In genomic region chr12:40477621-40478452, GRCm38 (mm10) we compare ENCODE assay signal across 8 mouse cellular contexts. TPM values are rescaled to one million over a fixed set of nuclear protein-coding genes. Genes with fewer than 3 reads are reported as not detected.
DNase-seq lines count a peak whose midpoint lies in the region; ATAC-seq lines count a peak whose summit lies in the region.
"Had no signal": no experiment of that assay in that cellular context is flagged by ENCODE, and none has a peak within 500 bp of the region (broad histone marks: within the 10 kb centered on the region; RNA-seq: fewer than 3 reads in every experiment).

No protein-coding gene starts in this region.

- H3K9ac ChIP-seq in hindbrain, embryonic 16.5 days (ENCODE audit: low read depth, low read length) = no peak overlapping the region
- H3K9ac ChIP-seq in midbrain, embryonic 15.5 days = no peak overlapping the region
- H3K9ac ChIP-seq: liver, embryonic 14.5 days had no signal

- H3K4me3 ChIP-seq in hindbrain, embryonic 16.5 days (ENCODE audit: low read length) = no peak overlapping the region
- H3K4me3 ChIP-seq in midbrain, embryonic 15.5 days = no peak overlapping the region

- no peak overlapping the region for H3K4me2 ChIP-seq in hindbrain, embryonic 16.5 days (ENCODE audit: low read length)
- no peak overlapping the region for H3K4me2 ChIP-seq in midbrain, embryonic 15.5 days

- peak overlapping the region; percentile 8 for H3K27ac ChIP-seq in hindbrain, embryonic 16.5 days (ENCODE audit: low read depth, low read length)
- H3K27ac ChIP-seq in midbrain, embryonic 15.5 days = peak overlapping the region; percentile 5; the same call in 1 of the 2 replicates
- H3K27ac ChIP-seq: liver, embryonic 14.5 days had no signal

- H3K9me3 ChIP-seq in hindbrain, embryonic 16.5 days (ENCODE audit: control insufficient read depth, low read length) = no peaks in the 10 kb centered on the region
- no peaks in the 10 kb centered on the region for H3K9me3 ChIP-seq in midbrain, embryonic 15.5 days

- DNase-seq in layer of hippocampus, postnatal 10 days (ENCODE audit: low spot score in 2 of 2) = peak; percentile 37 to 55
- no peak for DNase-seq in layer of hippocampus, adult 18-20 months (ENCODE audit: low spot score in 2 of 2)
- DNase-seq in embryo, embryonic 11.5 days (ENCODE audit: low read depth, low spot score) = peak; percentile 35
- DNase-seq in layer of hippocampus, adult 9-11 months = no peak
- no peak for DNase-seq in urinary bladder, postnatal 36 days (ENCODE audit: low spot score in 2 of 2)

- WGBS in hindbrain, embryonic 16.5 days = 15% methylated on average over 8 of the region's 8 CpGs
- WGBS in midbrain, embryonic 15.5 days = 14% methylated on average over 8 of the region's 8 CpGs

- peak; percentile 80 for ATAC-seq in hindbrain, embryonic 16.5 days
- peak; percentile 53; the same call in 1 of the 2 replicates for ATAC-seq in midbrain, embryonic 15.5 days (replicated peaks)

- no peaks in the 10 kb centered on the region for H3K36me3 ChIP-seq in hindbrain, embryonic 16.5 days (ENCODE audit: control insufficient read depth, insufficient read depth, low read length)
- H3K36me3 ChIP-seq in midbrain, embryonic 15.5 days (replicated peaks) = no peaks in the 10 kb centered on the region

- H3K27me3 ChIP-seq in hindbrain, embryonic 16.5 days (replicated peaks; ENCODE audit: control insufficient read depth, insufficient read depth, low read length) = no peaks in the 10 kb centered on the region
- H3K27me3 ChIP-seq in midbrain, embryonic 15.5 days (replicated peaks) = no peaks in the 10 kb centered on the region

- H3K4me1 ChIP-seq in hindbrain, embryonic 16.5 days (ENCODE audit: control insufficient read depth, insufficient read depth, low read depth, low read length) = peaks cover 17% of the 10 kb centered on the region
- peaks cover 22% of the 10 kb centered on the region for H3K4me1 ChIP-seq in midbrain, embryonic 15.5 days

RNA-seq across cellular contexts. Expression of gene Dock4, which starts 32.1 kb away (rescaled TPM):
- 100 to 1,000 TPM; 142 to 146 TPM for total RNA-seq in layer of hippocampus, postnatal 10 days (2021)
- total RNA-seq in layer of hippocampus, adult 18-20 months (2021) = 100 to 1,000 TPM; 202 to 219 TPM
- 27.9 and 28.9 TPM in 2 replicates for polyA plus RNA-seq in hindbrain, embryonic 16.5 days (2015; fragmentation: Nextera tagmentation; extraction: Ambion mirVana)
- 37.7 and 42.0 TPM in 2 replicates for polyA plus RNA-seq in midbrain, embryonic 15.5 days (2015; fragmentation: Nextera tagmentation; extraction: Ambion mirVana)

RNA-seq across cellular contexts. Expression of gene Zfp277, which starts 32.1 kb away (rescaled TPM):
- total RNA-seq in layer of hippocampus, postnatal 10 days (2021) = 10 to 100 TPM; 28.1 to 29.0 TPM
- total RNA-seq in layer of hippocampus, adult 18-20 months (2021) = 10 to 100 TPM; 24.0 to 26.2 TPM
- 30.9 and 33.0 TPM in 2 replicates for polyA plus RNA-seq in hindbrain, embryonic 16.5 days (2015; fragmentation: Nextera tagmentation; extraction: Ambion mirVana)
- polyA plus RNA-seq in midbrain, embryonic 15.5 days (2015; fragmentation: Nextera tagmentation; extraction: Ambion mirVana) = 26.6 and 26.9 TPM in 2 replicates

Comparison
In these comparisons a context has a peak if more than half of its experiments do, and no peak if none do; other contexts are left out.
1. DNase-seq: peak in layer of hippocampus, postnatal 10 days (2 of 2) and embryo, embryonic 11.5 days (single experiment); none in layer of hippocampus, adult 18-20 months (0 of 2), layer of hippocampus, adult 9-11 months (single experiment) and urinary bladder, postnatal 36 days (0 of 2).